Mouse (Mus musculus) myocyte (in vitro differentiated cells): ENCODE results near the gene Fuca2. TPM values are rescaled to one million over a fixed set of nuclear protein-coding genes. Genes with fewer than 3 reads are reported as not detected.

Source experiments
- H3K27me3 ChIP-seq: one replicate; pipeline ENCODE4 v1.6.1; 2011; ENCODE audit not compliant: control insufficient read depth, insufficient read depth, insufficient read length
- H3K36me3 ChIP-seq: one replicate; pipeline ENCODE4 v1.6.1; 2011; ENCODE audit not compliant: control insufficient read depth, insufficient read depth
- H3K4me2 ChIP-seq: one replicate; pipeline ENCODE4 v1.6.1; 2011; ENCODE audit warnings: low read depth, control low read depth
- H3K4me3 ChIP-seq: one replicate; pipeline ENCODE4 v1.5.1; 2011; ENCODE audit warnings: mild to moderate bottlenecking, control low read depth, moderate library complexity
- H3K79me2 ChIP-seq: one replicate; pipeline ENCODE4 v1.6.1; 2011; ENCODE audit not compliant: control insufficient read depth, insufficient read depth
- H3ac ChIP-seq: one replicate; pipeline ENCODE4 v1.6.1; 2011; ENCODE audit not compliant: control insufficient read depth, insufficient read length
- CEBPB ChIP-seq: IDR thresholded peaks from 2 replicates; pipeline ENCODE4 v1.6.1; 2011; ENCODE audit warnings: mild to moderate bottlenecking, moderate library complexity; ENCODE audit not compliant: poor library complexity, insufficient read depth, severe bottlenecking
- E2F4 ChIP-seq: IDR thresholded peaks from one replicate; pipeline ENCODE4 v1.6.1; 2011; ENCODE audit warnings: mild to moderate bottlenecking, control low read depth, moderate library complexity; ENCODE audit not compliant: insufficient read depth
- MAX ChIP-seq: IDR thresholded peaks from one replicate; pipeline ENCODE4 v1.6.1; 2011; ENCODE audit warnings: low read depth, mild to moderate bottlenecking, control low read depth
- MYOD1 ChIP-seq, 3 experiments: IDR thresholded peaks; one replicate each; pipeline ENCODE4 v1.6.1; 2011; ENCODE audit warnings: control low read depth in 2 of 3, low read depth in 2 of 3, mild to moderate bottlenecking in 2 of 3, moderate library complexity in 1 of 3; ENCODE audit not compliant: insufficient read length in 2 of 3, control insufficient read depth in 1 of 3
- MYOG ChIP-seq, 3 experiments: IDR thresholded peaks; one replicate each; pipeline ENCODE4 v1.6.1; 2011; ENCODE audit warnings: control low read depth in 2 of 3, low read depth in 2 of 3, mild to moderate bottlenecking in 2 of 3; ENCODE audit not compliant: insufficient read length in 2 of 3, control insufficient read depth in 1 of 3, insufficient read depth in 1 of 3
- POLR2A ChIP-seq: IDR thresholded peaks from one replicate; pipeline ENCODE4 v1.6.1; 2011; ENCODE audit warnings: low read depth, mild to moderate bottlenecking, control low read depth, moderate library complexity; ENCODE audit not compliant: insufficient read length
- POLR2AphosphoS2 ChIP-seq: IDR thresholded peaks from one replicate; pipeline ENCODE4 v1.6.1; 2011; ENCODE audit warnings: low read depth, control low read depth; ENCODE audit not compliant: insufficient read length
- REST ChIP-seq: IDR thresholded peaks from one replicate; pipeline ENCODE4 v1.6.1; 2011; ENCODE audit warnings: mild to moderate bottlenecking, control low read depth, moderate library complexity; ENCODE audit not compliant: insufficient read depth, insufficient read length
- SRF ChIP-seq: IDR thresholded peaks from one replicate; pipeline ENCODE4 v1.6.1; 2011; ENCODE audit warnings: low read depth; ENCODE audit not compliant: control insufficient read depth, insufficient read length
- TCF12 ChIP-seq: IDR thresholded peaks from one replicate; pipeline ENCODE4 v1.6.1; 2011; ENCODE audit warnings: mild to moderate bottlenecking, control low read depth; ENCODE audit not compliant: poor library complexity, insufficient read depth, severe bottlenecking
- TCF3 ChIP-seq: IDR thresholded peaks from one replicate; pipeline ENCODE4 v1.6.1; 2011; ENCODE audit warnings: low read depth, control low read depth; ENCODE audit not compliant: insufficient read length
- USF1 ChIP-seq: IDR thresholded peaks from one replicate; pipeline ENCODE4 v1.6.1; 2011; ENCODE audit warnings: low read depth, mild to moderate bottlenecking, control low read depth, moderate library complexity
- polyA plus RNA-seq: library from polyadenylated mRNA; unstranded; fragments of >200 nt; fragmentation: generic; extraction: Trizol; gene quantifications from one replicate; pipeline ENCODE4 v1.2.1, GENCODE M21; 2012; ENCODE audit warnings: missing spikeins

Fuca2 gene
- polyA plus RNA-seq, 1 experiment: 7.2 TPM

DNA sequence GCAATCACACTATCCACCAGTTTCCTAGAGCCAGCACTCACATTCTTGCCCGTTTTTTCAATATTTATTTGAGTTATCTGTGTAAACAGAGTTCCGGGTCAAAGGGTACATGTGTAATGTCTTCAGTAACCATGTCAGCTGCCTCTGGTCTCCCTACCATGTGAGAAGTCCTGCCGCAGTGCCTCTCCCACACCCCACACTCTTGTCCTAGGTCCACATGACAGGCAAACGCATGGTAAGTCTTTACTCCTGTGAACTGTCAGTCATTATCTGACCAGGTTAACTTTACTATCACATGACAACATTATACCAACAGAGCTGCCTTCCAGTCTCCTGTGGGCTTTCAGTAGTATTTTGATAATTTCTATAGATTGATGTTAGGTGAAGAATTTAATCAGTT, 28.8 kb downstream of the Fuca2 start:
- no peak for TF ChIP-seq TCF3
- TF ChIP-seq MYOG (IDR thresholded peaks at IDR 0.05; ENCODE audit: control insufficient read depth in 1 of 3, insufficient read depth in 1 of 3, insufficient read length in 2 of 3, low read depth in 2 of 3): no peak
- TF ChIP-seq TCF12: no peak
- Histone ChIP-seq H3K27me3 (no peaks in the 10 kb centered on the region), H3K4me3 (no peak overlapping the region), H3K4me2 (no peak overlapping the region), H3K36me3 (peaks cover 41% of the 10 kb centered on the region), H3K79me2 (no peaks in the 10 kb centered on the region), H3ac (no peak overlapping the region)

DNA sequence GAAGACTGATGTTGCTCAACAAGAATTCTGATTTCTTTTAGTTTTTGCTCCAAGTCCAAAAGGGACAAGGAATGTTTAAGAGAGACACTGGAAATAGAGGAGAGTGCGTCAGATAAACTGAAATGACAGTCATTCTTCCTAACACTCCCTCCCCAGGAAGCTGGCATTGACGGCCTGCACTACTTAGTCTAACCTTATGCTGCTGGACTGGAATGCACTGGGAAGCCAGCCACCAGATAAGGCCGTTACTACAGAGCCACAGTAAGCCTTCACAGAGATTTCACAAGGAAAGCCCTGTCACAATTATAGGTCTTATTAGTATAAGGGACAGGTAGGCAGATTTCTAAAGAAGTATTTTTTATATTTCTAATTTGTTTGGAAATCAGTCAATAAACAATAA, 35.4 kb downstream of the Fuca2 start:
- H3K27me3 ChIP-seq: no peaks in the 10 kb centered on the region
- peaks cover 29% of the 10 kb centered on the region for H3K36me3 ChIP-seq
- no peak overlapping the region for H3ac ChIP-seq
- H3K79me2 ChIP-seq: no peaks in the 10 kb centered on the region
- TF ChIP-seq SRF: no peak
- TF ChIP-seq MAX: no peak
- TF ChIP-seq MYOG (IDR thresholded peaks at IDR 0.05; ENCODE audit: control insufficient read depth in 1 of 3, insufficient read depth in 1 of 3, insufficient read length in 2 of 3, low read depth in 2 of 3): no peak
- no peak for TF ChIP-seq POLR2A
- no peak for TF ChIP-seq TCF3
- TF ChIP-seq CEBPB: no peak
- no peak for TF ChIP-seq REST
- no peak for TF ChIP-seq POLR2AphosphoS2
- TF ChIP-seq MYOD1 (IDR thresholded peaks at IDR 0.05; ENCODE audit: control insufficient read depth in 1 of 3, insufficient read length in 2 of 3, low read depth in 2 of 3): no peak
- no peak overlapping the region for H3K4me2 ChIP-seq
- no peak overlapping the region for H3K4me3 ChIP-seq

DNA sequence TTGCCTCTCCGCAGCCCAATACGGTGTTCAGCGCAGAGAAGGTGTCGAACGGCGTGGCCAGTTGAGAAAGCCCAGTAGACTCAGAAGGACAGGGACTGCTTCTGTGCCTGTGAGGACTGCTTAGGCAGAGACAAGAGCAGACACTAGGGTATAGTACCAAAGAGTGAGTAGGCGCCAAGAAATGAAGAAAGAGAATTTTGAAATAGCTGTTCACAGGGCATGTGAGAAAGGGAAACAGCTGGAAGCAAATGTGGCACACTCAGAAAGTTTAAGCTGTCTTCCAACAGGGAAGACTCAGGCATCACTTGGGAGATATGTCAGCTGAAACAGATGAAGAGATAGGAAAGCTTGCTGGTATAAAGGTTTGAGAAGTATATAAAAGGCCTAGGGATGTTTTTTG, 37.4 kb downstream of the Fuca2 start:
- TF ChIP-seq POLR2A: no peak
- no peak for TF ChIP-seq POLR2AphosphoS2
- TF ChIP-seq USF1: no peak
- TF ChIP-seq REST: no peak
- TF ChIP-seq TCF3: no peak
- no peak for TF ChIP-seq E2F4
- no peak for TF ChIP-seq TCF12
- TF ChIP-seq MAX: no peak
- no peak for TF ChIP-seq MYOG (IDR thresholded peaks at IDR 0.05; ENCODE audit: control insufficient read depth in 1 of 3, insufficient read depth in 1 of 3, insufficient read length in 2 of 3, low read depth in 2 of 3)
- TF ChIP-seq SRF: no peak
- TF ChIP-seq MYOD1 (IDR thresholded peaks at IDR 0.05; ENCODE audit: control insufficient read depth in 1 of 3, insufficient read length in 2 of 3, low read depth in 2 of 3): no peak
- no peak for TF ChIP-seq CEBPB
- H3K36me3 ChIP-seq: peaks cover 30% of the 10 kb centered on the region
- H3K79me2 ChIP-seq: no peaks in the 10 kb centered on the region
- no peak overlapping the region for H3K4me2 ChIP-seq
- H3K27me3 ChIP-seq: no peaks in the 10 kb centered on the region
- no peak overlapping the region for H3ac ChIP-seq
- H3K4me3 ChIP-seq: no peak overlapping the region

DNA sequence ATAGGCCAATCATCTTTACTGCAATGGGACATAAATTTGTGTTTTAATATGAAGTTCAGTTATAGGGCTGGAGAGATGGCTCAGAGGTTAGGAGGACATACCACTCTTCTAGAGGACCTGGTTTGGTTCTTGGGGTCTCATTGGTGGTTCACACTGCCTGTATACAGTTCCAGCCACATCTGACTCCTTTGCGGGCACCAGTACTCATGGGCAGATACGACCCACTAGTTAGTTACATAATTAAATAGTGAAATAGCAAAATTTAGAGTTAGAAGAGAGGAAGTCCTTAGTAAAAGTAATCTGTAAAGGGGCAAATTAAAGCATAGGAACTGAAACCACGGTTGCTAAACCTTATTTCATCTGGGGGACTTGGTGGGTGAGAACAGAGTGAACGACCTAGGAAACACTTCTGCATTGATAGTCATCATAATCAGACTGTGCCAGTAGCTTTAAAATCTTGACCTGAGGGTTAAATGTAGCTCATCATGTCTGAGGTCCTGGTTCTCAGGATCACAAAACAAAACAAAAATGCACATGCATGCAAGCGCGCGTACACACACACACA, 40.5 kb downstream of the Fuca2 start:
- peaks cover 36% of the 10 kb centered on the region for H3K36me3 ChIP-seq
- H3K79me2 ChIP-seq: no peaks in the 10 kb centered on the region
- no peak overlapping the region for H3K4me2 ChIP-seq
- TF ChIP-seq SRF: no peak
- TF ChIP-seq CEBPB: no peak
- H3K27me3 ChIP-seq: no peaks in the 10 kb centered on the region
- no peak overlapping the region for H3ac ChIP-seq
- H3K4me3 ChIP-seq: no peak overlapping the region

DNA sequence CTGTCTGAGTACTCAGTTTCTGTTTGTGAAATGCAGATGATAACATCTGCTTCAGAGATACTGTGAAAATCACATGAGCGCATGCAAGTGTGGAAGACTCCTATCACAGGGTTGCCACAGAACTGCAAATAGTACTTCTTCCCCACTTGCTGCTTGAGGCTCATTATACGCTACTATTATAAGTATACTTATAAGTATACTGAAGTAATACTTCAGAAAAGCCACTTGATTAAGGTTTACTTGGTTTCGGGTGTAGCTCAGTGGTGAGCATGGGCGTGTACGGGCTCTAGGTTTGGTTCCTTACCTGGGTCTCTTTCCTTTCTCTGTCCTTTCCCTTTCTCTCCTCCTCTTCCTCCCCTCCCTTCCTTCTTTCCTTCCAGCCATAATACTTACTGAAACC, 42.4 kb downstream of the Fuca2 start:
- TF ChIP-seq CEBPB (no peak), POLR2A (no peak), REST (no peak), SRF (no peak), TCF12 (no peak), MYOD1 (IDR thresholded peaks at IDR 0.05; ENCODE audit: control insufficient read depth in 1 of 3, insufficient read length in 2 of 3, low read depth in 2 of 3) (no peak)

More for the DNA sequence above, 42.4 kb downstream of the Fuca2 start:
- Histone ChIP-seq H3K36me3 (peaks cover 37% of the 10 kb centered on the region), H3K4me2 (no peak overlapping the region), H3K4me3 (no peak overlapping the region), H3ac (no peak overlapping the region), H3K27me3 (no peaks in the 10 kb centered on the region), H3K79me2 (no peaks in the 10 kb centered on the region)
